Mouse (Mus musculus) C2C12 (cell line): ENCODE measurements around the gene Kng1. TPM values are rescaled to one million over a fixed set of nuclear protein-coding genes. Genes with fewer than 3 reads are reported as not detected.

Source experiments
- H3K27me3 ChIP-seq: one replicate; pipeline ENCODE4 v1.6.1; 2011; ENCODE audit not compliant: control insufficient read depth, insufficient read depth, insufficient read length
- H3K36me3 ChIP-seq: one replicate; pipeline ENCODE4 v1.6.1; 2011; ENCODE audit not compliant: control insufficient read depth, insufficient read depth
- H3K4me3 ChIP-seq: one replicate; pipeline ENCODE4 v1.5.1; 2011; ENCODE audit warnings: mild to moderate bottlenecking, control low read depth; ENCODE audit not compliant: poor library complexity, insufficient read depth, severe bottlenecking
- H3K79me2 ChIP-seq: one replicate; pipeline ENCODE4 v1.6.1; 2011; ENCODE audit not compliant: control insufficient read depth, insufficient read depth
- H3K79me3 ChIP-seq: one replicate; pipeline ENCODE4 v1.6.1; 2011; ENCODE audit warnings: low read depth, control low read depth
- H3ac ChIP-seq: one replicate; pipeline ENCODE3; 2011; ENCODE audit warnings: low read depth; ENCODE audit not compliant: control insufficient read depth, insufficient read length
- CEBPB ChIP-seq: IDR thresholded peaks from one replicate; pipeline ENCODE4 v1.6.1; 2011; ENCODE audit warnings: low read depth, mild to moderate bottlenecking, control low read depth, moderate library complexity
- CTCF ChIP-seq: IDR thresholded peaks from one replicate; pipeline ENCODE4 v1.5.1; 2011; ENCODE audit not compliant: control insufficient read depth, insufficient read depth, insufficient read length
- FOSL1 ChIP-seq: IDR thresholded peaks from one replicate; pipeline ENCODE4 v1.8.0; 2011; ENCODE audit warnings: mild to moderate bottlenecking, low read length; ENCODE audit not compliant: poor library complexity, insufficient read depth, severe bottlenecking
- MAX ChIP-seq: IDR thresholded peaks from one replicate; pipeline ENCODE4 v1.6.1; 2011; ENCODE audit warnings: mild to moderate bottlenecking, control low read depth
- MYOD1 ChIP-seq: IDR thresholded peaks from one replicate; pipeline ENCODE4 v1.6.1; 2011; ENCODE audit warnings: low read depth; ENCODE audit not compliant: control insufficient read depth, insufficient read length
- MYOG ChIP-seq: IDR thresholded peaks from one replicate; pipeline ENCODE4 v1.6.1; 2011; ENCODE audit not compliant: control insufficient read depth, insufficient read length; ENCODE audit errors: extremely low read depth
- USF1 ChIP-seq: IDR thresholded peaks from one replicate; pipeline ENCODE4 v1.6.1; 2011; ENCODE audit warnings: low read depth, mild to moderate bottlenecking, control low read depth, moderate library complexity
- polyA plus RNA-seq: library from polyadenylated mRNA; unstranded; fragments of >200 nt; fragmentation: generic; extraction: Trizol; gene quantifications from one replicate; pipeline ENCODE4 v1.2.1, GENCODE M21; 2012; ENCODE audit warnings: missing spikeins

Kng1 gene
- polyA plus RNA-seq, 1 experiment: not detected

DNA sequence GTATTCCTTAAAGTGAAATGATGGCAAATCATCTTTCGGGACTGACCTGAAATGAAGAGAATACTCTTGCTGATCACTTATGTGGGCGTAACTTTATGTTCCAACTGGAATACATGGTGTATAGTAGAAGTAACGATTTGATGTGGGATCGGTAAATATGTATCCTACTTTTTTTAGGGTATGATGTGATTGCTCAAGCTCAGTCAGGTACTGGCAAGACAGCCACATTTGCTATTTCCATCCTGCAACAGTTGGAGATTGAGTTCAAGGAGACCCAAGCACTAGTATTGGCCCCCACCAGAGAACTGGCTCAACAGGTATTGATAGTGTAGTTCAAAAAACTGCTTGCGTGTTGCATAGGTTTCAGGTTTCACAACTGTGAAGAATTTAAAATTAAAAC lies 51.3 kb downstream of the Kng1 start:
- peaks cover 48% of the 10 kb centered on the region for H3K79me3 ChIP-seq
- peak overlapping the region; percentile 74 for H3ac ChIP-seq
- peaks cover 53% of the 10 kb centered on the region for H3K36me3 ChIP-seq
- H3K79me2 ChIP-seq: peaks cover 56% of the 10 kb centered on the region
- H3K4me3 ChIP-seq: peak overlapping the region; percentile 69
- H3K27me3 ChIP-seq: no peaks in the 10 kb centered on the region
- no peak for TF ChIP-seq MYOD1
- no peak for TF ChIP-seq MYOG
- TF ChIP-seq MAX: no peak
- no peak for TF ChIP-seq FOSL1
- TF ChIP-seq CEBPB: no peak
- no peak for TF ChIP-seq USF1
- no peak for TF ChIP-seq CTCF

DNA sequence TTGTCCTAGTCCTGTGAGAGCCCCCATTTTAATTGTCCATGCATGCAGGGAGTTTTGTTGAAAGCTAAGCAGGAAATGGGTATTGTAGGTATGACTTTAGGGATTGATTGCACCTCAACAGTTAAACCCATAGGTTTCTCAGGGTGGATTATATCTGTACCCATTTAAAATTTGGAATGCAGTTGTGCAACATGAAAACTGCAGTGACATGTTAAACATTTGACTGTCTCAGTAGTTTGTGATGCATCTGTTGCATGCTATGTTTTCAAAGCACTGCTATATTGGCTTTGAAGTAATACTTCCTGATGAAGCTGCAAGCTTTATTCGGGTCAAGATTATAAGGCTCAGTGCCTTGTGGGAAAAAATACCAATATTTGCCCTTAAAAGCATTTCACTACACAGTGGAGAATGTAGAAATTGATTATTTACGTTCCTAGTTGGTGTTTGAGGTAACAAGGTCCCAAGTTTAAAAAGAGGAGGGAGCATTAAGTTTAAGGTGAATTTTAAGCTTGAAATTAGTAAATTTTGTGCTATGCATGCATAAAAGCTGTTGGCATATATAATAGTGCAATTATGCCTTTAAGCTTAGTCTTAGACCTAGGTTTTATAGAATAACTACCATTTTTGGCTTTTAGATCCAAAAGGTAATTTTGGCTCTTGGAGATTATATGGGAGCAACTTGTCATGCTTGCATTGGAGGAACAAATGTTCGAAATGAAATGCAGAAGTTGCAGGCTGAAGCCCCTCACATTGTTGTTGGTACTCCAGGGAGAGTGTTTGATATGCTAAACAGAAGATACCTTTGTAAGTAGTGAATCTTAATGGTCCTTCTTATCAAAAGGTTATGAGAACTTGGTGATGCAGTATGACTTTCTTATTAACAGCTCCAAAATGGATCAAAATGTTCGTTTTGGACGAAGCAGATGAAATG lies 52.0 kb downstream of the Kng1 start:
- H3K4me3 ChIP-seq: peak overlapping the region; percentile 69
- no peaks in the 10 kb centered on the region for H3K27me3 ChIP-seq
- H3K79me2 ChIP-seq: peaks cover 56% of the 10 kb centered on the region
- H3K36me3 ChIP-seq: peaks cover 57% of the 10 kb centered on the region
- TF ChIP-seq FOSL1 (no peak), USF1 (no peak), MYOG (no peak), MAX (no peak)
- peaks cover 48% of the 10 kb centered on the region for H3K79me3 ChIP-seq
- peak overlapping the region; percentile 74 for H3ac ChIP-seq

DNA sequence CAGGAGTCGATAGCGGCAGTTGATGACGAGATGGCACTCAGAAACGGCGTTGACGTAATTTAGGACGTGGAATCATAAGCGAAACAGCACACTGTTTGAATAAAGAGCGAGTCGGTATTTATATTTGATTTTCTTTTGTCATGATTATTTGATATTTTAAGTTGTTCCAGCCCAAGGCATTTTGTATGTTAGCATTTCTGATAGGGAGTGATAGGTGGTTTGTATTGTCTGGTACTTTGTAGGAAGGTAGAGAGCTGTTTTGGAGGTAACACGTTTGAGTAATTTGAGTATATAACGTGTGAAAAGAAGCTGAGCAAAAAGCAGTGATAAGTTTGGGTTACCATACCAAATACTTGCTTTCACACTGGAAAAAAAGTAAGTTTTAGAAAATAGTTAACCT lies 54.7 kb downstream of the Kng1 start:
- Histone ChIP-seq H3K36me3 (peaks cover 76% of the 10 kb centered on the region), H3K79me3 (peaks cover 48% of the 10 kb centered on the region), H3K79me2 (peaks cover 56% of the 10 kb centered on the region), H3K27me3 (no peaks in the 10 kb centered on the region), H3ac (no peak overlapping the region), H3K4me3 (no peak overlapping the region)
- TF ChIP-seq USF1: no peak
- no peak for TF ChIP-seq MYOD1
- TF ChIP-seq MYOG: no peak
- no peak for TF ChIP-seq FOSL1
- TF ChIP-seq CEBPB: no peak
- no peak for TF ChIP-seq CTCF
- TF ChIP-seq MAX: no peak

DNA sequence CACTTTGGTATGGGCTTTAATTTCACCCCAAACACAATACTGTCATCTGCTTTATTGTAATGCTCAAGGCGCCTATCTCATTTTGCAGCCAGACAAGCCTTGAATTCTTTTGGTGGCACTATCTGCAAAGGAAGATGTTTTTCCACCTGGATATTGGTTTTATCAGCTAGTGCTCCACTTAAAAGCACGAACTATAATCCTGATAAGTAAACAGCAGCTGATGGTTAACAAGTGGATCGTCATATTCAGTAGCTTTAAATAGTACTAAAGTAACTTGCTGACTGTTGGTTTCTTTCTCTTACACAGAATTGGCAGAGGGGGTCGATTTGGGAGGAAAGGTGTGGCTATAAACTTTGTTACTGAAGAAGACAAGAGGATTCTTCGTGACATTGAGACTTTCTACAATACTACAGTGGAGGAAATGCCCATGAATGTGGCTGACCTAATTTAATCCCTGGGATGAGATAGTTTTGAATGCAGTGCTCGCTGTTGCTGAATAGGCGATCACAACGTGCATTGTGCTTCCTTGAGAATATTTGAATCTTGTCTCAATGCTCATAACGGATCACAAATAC lies 55.3 kb downstream of the Kng1 start:
- no peak overlapping the region for H3K4me3 ChIP-seq
- no peak for TF ChIP-seq USF1
- no peak for TF ChIP-seq MYOD1
- no peak for TF ChIP-seq CEBPB
- TF ChIP-seq CTCF: no peak
- TF ChIP-seq FOSL1: no peak
- TF ChIP-seq MYOG: no peak
- no peak for TF ChIP-seq MAX
- peaks cover 82% of the 10 kb centered on the region for H3K36me3 ChIP-seq

DNA sequence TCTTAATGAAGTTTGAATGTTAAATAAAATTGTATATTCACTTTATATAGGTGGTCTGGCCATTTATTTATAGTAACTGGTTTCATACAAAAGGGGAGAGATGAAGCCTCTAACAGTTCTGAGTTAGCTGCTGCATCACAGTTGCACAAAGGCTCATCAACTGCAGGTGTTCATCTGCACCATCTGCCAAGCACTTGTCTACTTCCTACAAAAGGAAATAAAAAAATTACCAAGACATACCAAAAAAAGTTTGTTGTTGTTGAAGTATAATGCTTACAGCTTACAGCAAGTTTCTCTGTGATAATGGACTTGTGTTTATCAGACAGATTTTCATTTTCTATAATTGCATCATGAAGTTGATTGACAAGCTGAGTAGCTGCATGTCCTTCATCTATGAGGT lies 56.2 kb downstream of the Kng1 start:
- no peak for TF ChIP-seq MAX
- no peak for TF ChIP-seq CEBPB
- TF ChIP-seq FOSL1: no peak
- TF ChIP-seq CTCF: no peak
- no peak for TF ChIP-seq MYOG
- TF ChIP-seq USF1: no peak
- TF ChIP-seq MYOD1: no peak
- H3K79me3 ChIP-seq: peaks cover 34% of the 10 kb centered on the region
- no peak overlapping the region for H3ac ChIP-seq
- peaks cover 83% of the 10 kb centered on the region for H3K36me3 ChIP-seq
- no peaks in the 10 kb centered on the region for H3K27me3 ChIP-seq
- no peak overlapping the region for H3K4me3 ChIP-seq
- peaks cover 41% of the 10 kb centered on the region for H3K79me2 ChIP-seq

More for the DNA sequence above, 55.3 kb downstream of the Kng1 start:
- H3K79me2 ChIP-seq: peaks cover 50% of the 10 kb centered on the region
- peaks cover 44% of the 10 kb centered on the region for H3K79me3 ChIP-seq
- no peak overlapping the region for H3ac ChIP-seq
- no peaks in the 10 kb centered on the region for H3K27me3 ChIP-seq
